Mouse (Mus musculus) MEL (cell line): ENCODE measurements around the gene Usf3. TPM values are rescaled to one million over a fixed set of nuclear protein-coding genes. Genes with fewer than 3 reads are reported as not detected.
A peak's percentile ranks its signal among the peaks of the same experiment; 100 is the strongest.

Experiments
- DNase-seq: peaks from one replicate; pipeline ENCODE4 v3.0.0; 2011; ENCODE audit warnings: low read depth, low spot score
- H3K27ac ChIP-seq: 2 replicates; pipeline ENCODE4 v1.5.1; 2012; ENCODE audit warnings: low read depth, mild to moderate bottlenecking, control low read depth, low read length, moderate library complexity; ENCODE audit not compliant: control insufficient read depth
- H3K27me3 ChIP-seq, 2 experiments: fragments of 150-350 bp in 1 of 2; sonication (generic) in 1 of 2; 2 replicates each; pipeline ENCODE4 v1.6.1; 2012; ENCODE audit warnings: low read length in 2 of 2, mild to moderate bottlenecking in 2 of 2, improper control_type of control experiment in 1 of 2, moderate library complexity in 1 of 2; ENCODE audit not compliant: insufficient read depth in 2 of 2, control insufficient read depth in 1 of 2
- H3K36me3 ChIP-seq, 2 experiments: 2 replicates each; pipeline ENCODE4 v1.6.1; 2012 to 2014; ENCODE audit warnings: low read length in 2 of 2, improper control_type of control experiment in 1 of 2, inconsistent platforms in 1 of 2, mild to moderate bottlenecking in 1 of 2; ENCODE audit not compliant: insufficient read depth in 2 of 2, control insufficient read depth in 1 of 2
- H3K4me1 ChIP-seq, 2 experiments: fragments of 150-350 bp in 1 of 2; sonication (generic) in 1 of 2; 2 replicates each; pipeline ENCODE4 v1.6.1; 2012; ENCODE audit warnings: low read length in 2 of 2, improper control_type of control experiment in 1 of 2, mild to moderate bottlenecking in 1 of 2; ENCODE audit not compliant: insufficient read depth in 2 of 2, control insufficient read depth in 1 of 2
- H3K4me3 ChIP-seq, 2 experiments: fragments of 150-350 bp in 1 of 2; sonication (generic) in 1 of 2; 2 replicates each; pipeline ENCODE4 v1.5.1; 2012; ENCODE audit warnings: low read depth in 2 of 2, low read length in 2 of 2, mild to moderate bottlenecking in 2 of 2, moderate library complexity in 2 of 2, control low read depth in 1 of 2, improper control_type of control experiment in 1 of 2; ENCODE audit not compliant: control insufficient read depth in 1 of 2, insufficient read depth in 1 of 2
- H3K79me2 ChIP-seq: 2 replicates; pipeline ENCODE4 v1.6.1; 2012; ENCODE audit warnings: mild to moderate bottlenecking, low read length, moderate library complexity; ENCODE audit not compliant: control insufficient read depth, poor library complexity, insufficient read depth
- H3K9ac ChIP-seq: 2 replicates; pipeline ENCODE4 v1.6.1; 2012; ENCODE audit warnings: low read depth, mild to moderate bottlenecking, control low read depth, low read length, moderate library complexity; ENCODE audit not compliant: control insufficient read depth, poor library complexity, severe bottlenecking
- H3K9me3 ChIP-seq: fragments of 150-350 bp; sonication (generic); replicated peaks from 2 replicates; pipeline ENCODE4 v1.6.1; 2012; ENCODE audit warnings: mild to moderate bottlenecking, low read length, improper control_type of control experiment, moderate library complexity; ENCODE audit not compliant: insufficient read depth
- BHLHE40 ChIP-seq: IDR thresholded peaks from 2 replicates; pipeline ENCODE4 v1.6.1; 2012; ENCODE audit warnings: low read depth, mild to moderate bottlenecking, inconsistent platforms, low read length, improper control_type of control experiment, borderline replicate concordance
- CHD1 ChIP-seq: IDR thresholded peaks from 2 replicates; pipeline ENCODE4 v1.6.1; 2012; ENCODE audit warnings: low read depth, mild to moderate bottlenecking, inconsistent platforms, low read length, improper control_type of control experiment
- CHD2 ChIP-seq: IDR thresholded peaks from 2 replicates; pipeline ENCODE4 v1.6.1; 2011; ENCODE audit warnings: low read length, improper control_type of control experiment
- CTCF ChIP-seq, 3 experiments: IDR thresholded peaks in 2 of 3; conservative IDR thresholded peaks in 1 of 3; 2 replicates each; pipeline ENCODE4 v1.5.1; 2011 to 2012; ENCODE audit warnings: low read length in 3 of 3, low read depth in 2 of 3, mild to moderate bottlenecking in 2 of 3, improper control_type of control experiment in 1 of 3, inconsistent platforms in 1 of 3, mixed read lengths in 1 of 3, moderate library complexity in 1 of 3; ENCODE audit not compliant: control insufficient read depth in 1 of 3, insufficient read depth in 1 of 3, poor library complexity in 1 of 3, severe bottlenecking in 1 of 3
- E2F4 ChIP-seq: IDR thresholded peaks from 2 replicates; pipeline ENCODE4 v1.6.1; 2011; ENCODE audit warnings: low read depth, low read length, improper control_type of control experiment, borderline replicate concordance
- ELF1 ChIP-seq: IDR thresholded peaks from 2 replicates; pipeline ENCODE4 v1.6.1; 2014; ENCODE audit warnings: low read depth, mild to moderate bottlenecking, inconsistent platforms, low read length, improper control_type of control experiment, moderate library complexity
- EP300 ChIP-seq, 2 experiments: IDR thresholded peaks; 2 replicates each; pipeline ENCODE4 v1.6.1; 2011; ENCODE audit warnings: improper control_type of control experiment in 2 of 2, low read length in 2 of 2, low read depth in 1 of 2, mild to moderate bottlenecking in 1 of 2
- ETS1 ChIP-seq: IDR thresholded peaks from 2 replicates; pipeline ENCODE4 v1.6.1; 2012; ENCODE audit warnings: low read depth, mild to moderate bottlenecking, inconsistent platforms, low read length, improper control_type of control experiment, moderate library complexity
- GABPA ChIP-seq: IDR thresholded peaks from 2 replicates; pipeline ENCODE4 v1.6.1; 2012; ENCODE audit warnings: low read depth, mild to moderate bottlenecking, inconsistent platforms, low read length, improper control_type of control experiment, moderate library complexity
- GATA1 ChIP-seq: IDR thresholded peaks from 2 replicates; pipeline ENCODE4 v1.6.1; 2011; ENCODE audit warnings: low read depth, low read length, improper control_type of control experiment
- HCFC1 ChIP-seq: IDR thresholded peaks from 2 replicates; pipeline ENCODE4 v1.6.1; 2012; ENCODE audit warnings: low read depth, mild to moderate bottlenecking, inconsistent platforms, low read length, improper control_type of control experiment, moderate library complexity
- JUND ChIP-seq: IDR thresholded peaks from 2 replicates; pipeline ENCODE4 v1.6.1; 2011; ENCODE audit warnings: low read depth, mild to moderate bottlenecking, improper control_type of control experiment, low read length
- KAT2A ChIP-seq: conservative IDR thresholded peaks from 2 replicates; pipeline ENCODE4 v1.6.1; 2012; ENCODE audit warnings: low read depth, low read length, improper control_type of control experiment, inconsistent platforms
- MAFK ChIP-seq: IDR thresholded peaks from 2 replicates; pipeline ENCODE4 v1.6.1; 2011; ENCODE audit warnings: low read depth, mild to moderate bottlenecking, low read length, improper control_type of control experiment, borderline replicate concordance
- MAX ChIP-seq: IDR thresholded peaks from 2 replicates; pipeline ENCODE4 v1.6.1; 2011; ENCODE audit warnings: low read length, improper control_type of control experiment
- MAZ ChIP-seq: IDR thresholded peaks from 2 replicates; pipeline ENCODE4 v1.6.1; 2012; ENCODE audit warnings: low read depth, mild to moderate bottlenecking, inconsistent platforms, low read length, improper control_type of control experiment
- MEF2A ChIP-seq: IDR thresholded peaks from 2 replicates; pipeline ENCODE4 v1.6.1; 2014; ENCODE audit warnings: low read depth, mild to moderate bottlenecking, inconsistent platforms, low read length, improper control_type of control experiment; ENCODE audit not compliant: poor library complexity, insufficient replicate concordance, severe bottlenecking; ENCODE audit errors: extremely low read depth
- MXI1 ChIP-seq: IDR thresholded peaks from 2 replicates; pipeline ENCODE4 v1.6.1; 2011; ENCODE audit warnings: mild to moderate bottlenecking, low read depth, low read length, improper control_type of control experiment
- MYB ChIP-seq: IDR thresholded peaks from 2 replicates; pipeline ENCODE4 v1.6.1; 2011; ENCODE audit warnings: mild to moderate bottlenecking, low read depth, low read length, improper control_type of control experiment
- MYC ChIP-seq: IDR thresholded peaks from 2 replicates; pipeline ENCODE4 v1.6.1; 2011; ENCODE audit warnings: low read depth, mild to moderate bottlenecking, low read length, improper control_type of control experiment, moderate library complexity
- NELFE ChIP-seq: IDR thresholded peaks from 2 replicates; pipeline ENCODE4 v1.6.1; 2011; ENCODE audit warnings: low read depth, low read length, improper control_type of control experiment
- NRF1 ChIP-seq: IDR thresholded peaks from 2 replicates; pipeline ENCODE4 v1.6.1; 2014; ENCODE audit warnings: low read depth, mild to moderate bottlenecking, inconsistent platforms, low read length, improper control_type of control experiment, moderate library complexity; ENCODE audit not compliant: poor library complexity, insufficient read depth, severe bottlenecking
- POLR2A ChIP-seq, 2 experiments: IDR thresholded peaks; 2 replicates each; pipeline ENCODE4 v1.6.1; 2011 to 2012; ENCODE audit warnings: low read length in 2 of 2, mild to moderate bottlenecking in 2 of 2, control low read depth in 1 of 2, improper control_type of control experiment in 1 of 2, low read depth in 1 of 2, moderate library complexity in 1 of 2; ENCODE audit not compliant: control insufficient read depth in 1 of 2, insufficient read depth in 1 of 2, poor library complexity in 1 of 2
- POLR2AphosphoS2 ChIP-seq: IDR thresholded peaks from 2 replicates; pipeline ENCODE4 v1.6.1; 2011; ENCODE audit warnings: low read length, improper control_type of control experiment
- POLR2AphosphoS5 ChIP-seq: IDR thresholded peaks from 2 replicates; pipeline ENCODE4 v1.6.1; 2012; ENCODE audit warnings: low read depth, borderline replicate concordance, mild to moderate bottlenecking, inconsistent platforms, low read length, moderate library complexity, mixed read lengths
- RAD21 ChIP-seq: IDR thresholded peaks from 2 replicates; pipeline ENCODE4 v1.6.1; 2011; ENCODE audit warnings: mild to moderate bottlenecking, low read depth, low read length, improper control_type of control experiment
- RCOR1 ChIP-seq: IDR thresholded peaks from 2 replicates; pipeline ENCODE4 v1.6.1; 2012; ENCODE audit warnings: low read depth, mild to moderate bottlenecking, inconsistent platforms, low read length, improper control_type of control experiment
- SIN3A ChIP-seq: IDR thresholded peaks from 2 replicates; pipeline ENCODE4 v1.6.1; 2012; ENCODE audit warnings: low read length, improper control_type of control experiment, inconsistent platforms
- SMC3 ChIP-seq: IDR thresholded peaks from 2 replicates; pipeline ENCODE4 v1.6.1; 2011; ENCODE audit warnings: low read depth, low read length, improper control_type of control experiment
- TAL1 ChIP-seq: IDR thresholded peaks from 2 replicates; pipeline ENCODE4 v1.6.1; 2012; ENCODE audit warnings: mild to moderate bottlenecking, inconsistent platforms, low read length, moderate library complexity, mixed read lengths
- UBTF ChIP-seq: IDR thresholded peaks from 2 replicates; pipeline ENCODE4 v1.6.1; 2012; ENCODE audit warnings: low read depth, mild to moderate bottlenecking, inconsistent platforms, low read length, improper control_type of control experiment, moderate library complexity, borderline replicate concordance; ENCODE audit not compliant: insufficient read depth
- USF1 ChIP-seq: IDR thresholded peaks from 2 replicates; pipeline ENCODE4 v1.6.1; 2014; ENCODE audit warnings: low read depth, mild to moderate bottlenecking, inconsistent platforms, low read length, improper control_type of control experiment, moderate library complexity
- USF2 ChIP-seq, 2 experiments: IDR thresholded peaks; 2 replicates each; pipeline ENCODE4 v1.6.1; 2011 to 2012; ENCODE audit warnings: improper control_type of control experiment in 2 of 2, low read length in 2 of 2, borderline replicate concordance in 1 of 2, inconsistent platforms in 1 of 2, low read depth in 1 of 2, mild to moderate bottlenecking in 1 of 2; ENCODE audit not compliant: insufficient read depth in 1 of 2
- ZC3H11A ChIP-seq: IDR thresholded peaks from 2 replicates; pipeline ENCODE4 v1.6.1; 2012; ENCODE audit warnings: low read depth, mild to moderate bottlenecking, inconsistent platforms, low read length, improper control_type of control experiment
- ZKSCAN1 ChIP-seq: IDR thresholded peaks from 2 replicates; pipeline ENCODE4 v1.6.1; 2012; ENCODE audit warnings: low read depth, mild to moderate bottlenecking, inconsistent platforms, low read length, improper control_type of control experiment, moderate library complexity
- ZMIZ1 ChIP-seq: IDR thresholded peaks from 2 replicates; pipeline ENCODE4 v1.6.1; 2012; ENCODE audit warnings: low read depth, mild to moderate bottlenecking, inconsistent platforms, low read length, improper control_type of control experiment, moderate library complexity
- ZNF384 ChIP-seq: IDR thresholded peaks from 2 replicates; pipeline ENCODE4 v1.6.1; 2012; ENCODE audit warnings: low read depth, mild to moderate bottlenecking, inconsistent platforms, low read length, improper control_type of control experiment
- polyA plus RNA-seq, 2 experiments: library from polyadenylated mRNA; stranded (reverse) in 1 of 2; unstranded in 1 of 2; fragments of >175 nt in 1 of 2; fragments of >200 nt in 1 of 2; gene quantifications; 2 replicates each; pipeline versions ENCODE4 v1.2.1 to v1.2.4; 2012; ENCODE audit warnings: low replicate concordance in 2 of 2, low read depth in 1 of 2; ENCODE audit not compliant: insufficient read length in 2 of 2, insufficient read depth in 1 of 2, missing spikeins in 1 of 2
- total RNA-seq: library from RNA; depleted of rRNA; stranded (reverse); fragments of 300-350 nt; gene quantifications from 2 replicates; pipeline ENCODE4 v1.2.3, GENCODE M21; 2012

Usf3 gene
- total and polyA plus RNA-seq, 3 experiments: 3.4 to 89.6 (median 11.0) TPM

DNA sequence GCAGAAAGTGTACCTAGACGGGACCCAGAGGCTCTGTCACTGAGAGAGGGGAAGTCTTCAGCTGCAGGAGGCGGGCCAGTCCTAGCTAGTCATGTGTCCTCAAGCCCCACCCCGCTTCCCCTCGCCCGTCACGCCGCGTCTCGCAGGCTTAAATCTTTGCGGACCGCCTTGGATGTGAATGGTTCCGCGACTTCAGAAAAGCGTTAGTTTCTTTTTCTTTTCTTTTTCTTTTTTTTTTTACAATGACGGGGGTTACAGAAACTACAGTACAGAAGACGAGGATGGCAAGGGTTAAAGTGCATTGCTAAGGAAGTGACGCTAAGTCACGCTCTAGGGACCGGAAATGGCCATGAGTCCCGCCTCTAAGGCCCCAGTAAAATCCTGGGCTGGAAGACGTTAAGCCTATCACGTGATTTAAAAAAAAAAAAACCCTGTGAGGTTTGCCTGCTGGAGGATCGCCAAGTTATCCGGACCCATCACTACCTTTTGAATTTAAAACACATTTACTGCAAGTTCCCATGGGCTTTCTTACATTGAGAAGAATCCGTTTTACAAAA is 34.0 kb upstream of the Usf3 start:
- peak overlapping the region; percentile 100 for H3K27ac ChIP-seq
- peaks cover 6 to 11% of the 10 kb centered on the region in 2 experiments for H3K4me1 ChIP-seq
- H3K79me2 ChIP-seq: peaks cover 44% of the 10 kb centered on the region
- peak; percentile 96 for DNase-seq
- H3K9ac ChIP-seq: peak overlapping the region; percentile 93
- peak overlapping the region; percentile 86 to 92 for H3K4me3 ChIP-seq
- peaks cover 3 to 30% of the 10 kb centered on the region in 2 experiments for H3K36me3 ChIP-seq
- no peaks in the 10 kb centered on the region for H3K9me3 ChIP-seq
- no peaks in the 10 kb centered on the region for H3K27me3 ChIP-seq
- TF ChIP-seq POLR2AphosphoS2 (no peak), ZKSCAN1 (no peak), MAZ (no peak), RCOR1 (no peak; the same call in 1 of the 2 replicates), TAL1 (no peak), KAT2A (peak; percentile 44; the same call in 1 of the 2 replicates), ZNF384 (peak; percentile 98), ZC3H11A (no peak), SIN3A (peak; percentile 96), CTCF (IDR thresholded peaks at IDR 0.05 in 2 of 3, conservative IDR thresholded peaks at IDR 0.05 in 1 of 3; ENCODE audit: control insufficient read depth in 1 of 3, insufficient read depth in 1 of 3, low read depth in 2 of 3, low read length in 3 of 3, poor library complexity in 1 of 3, severe bottlenecking in 1 of 3) (no peak), GABPA (no peak), MYC (peak; percentile 90), ZMIZ1 (0 out of 2 replicates have a peak, but pooled peaks have one; percentile 52), HCFC1 (peak; percentile 88), UBTF (no peak), POLR2AphosphoS5 (no peak), EP300 (IDR thresholded peaks at IDR 0.05; ENCODE audit: low read depth in 1 of 2, low read length in 2 of 2) (peak in 1 of 2 experiments; percentile 16; a peak in 1 of 4 replicates), ETS1 (peak; percentile 50), E2F4 (no peak), RAD21 (no peak), JUND (no peak), POLR2A (IDR thresholded peaks at IDR 0.05; ENCODE audit: control insufficient read depth in 1 of 2, insufficient read depth in 1 of 2, low read depth in 1 of 2, low read length in 2 of 2, poor library complexity in 1 of 2) (no peak; a peak in 1 of 4 replicates), USF2 (IDR thresholded peaks at IDR 0.05; ENCODE audit: borderline replicate concordance in 1 of 2, insufficient read depth in 1 of 2, low read depth in 1 of 2, low read length in 2 of 2) (peak; percentile 63 to 85), ELF1 (peak; percentile 65; the same call in 1 of the 2 replicates), NELFE (peak; percentile 52; the same call in 1 of the 2 replicates), MAFK (no peak), MAX (peak; percentile 71), CHD1 (no peak), SMC3 (no peak), NRF1 (no peak), GATA1 (no peak), USF1 (peak; percentile 89), BHLHE40 (peak; percentile 89), MYB (peak; percentile 55; the same call in 1 of the 2 replicates), MEF2A (no peak), MXI1 (peak; percentile 84), CHD2 (no peak)
